Mouse (Mus musculus): ENCODE data around the gene Dnah14. TPM values are rescaled to one million over a fixed set of nuclear protein-coding genes. Genes with fewer than 3 reads are reported as not detected.
A peak's percentile ranks its signal among the peaks of the same experiment; 100 is the strongest.
"Not testable (repeated sequence)": the region's sequence is repeated elsewhere in the genome, so short reads cannot be mapped to it uniquely, and the experiment has no call there.

The Dnah14 gene
- polyA plus RNA-seq, 2 experiments from 2014 or later = 3.2 to 4.8 TPM

- no peak for ATAC-seq
Observed at GRCm38 (mm10) chr1:181611118-181611517, 34.8 kb downstream of the Dnah14 start.

DNA sequence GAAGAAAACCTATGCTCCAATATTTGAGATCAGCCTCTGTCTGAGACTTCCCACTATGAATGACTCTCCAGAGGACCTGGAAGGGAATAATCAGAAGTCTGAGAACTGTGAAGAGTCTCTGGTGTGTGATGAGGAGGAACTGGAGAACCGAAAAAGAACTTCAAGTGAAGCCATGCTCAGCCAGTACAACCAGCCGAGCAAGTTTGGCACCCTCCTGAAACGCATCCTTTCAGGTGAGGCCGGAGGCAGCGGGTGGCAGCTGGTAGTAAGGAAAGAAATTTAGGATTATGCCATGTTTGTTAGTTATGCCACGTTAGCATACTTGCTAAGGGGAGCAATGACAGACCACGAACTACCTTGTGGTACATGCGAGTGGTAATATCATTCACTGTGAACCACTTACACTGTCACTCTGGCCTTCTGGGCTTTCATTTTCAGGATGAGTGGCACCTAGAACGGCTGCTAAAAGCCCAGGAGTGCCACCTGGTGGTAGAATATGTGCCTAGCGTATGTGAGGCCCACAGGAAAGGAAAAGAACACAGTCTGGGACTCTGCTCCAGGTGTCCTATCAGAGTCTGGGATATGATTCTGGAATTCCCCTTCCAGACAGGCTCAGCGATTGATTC lies 39.6 kb downstream of the Dnah14 start:
- ATAC-seq = peak; percentile 84

- ATAC-seq = no peak
Observed at GRCm38 (mm10) chr1:181617332-181617731, 41.0 kb downstream of the Dnah14 start.

GRCm38 (mm10) chr1:181623149-181623680 lies 46.9 kb downstream of the Dnah14 start:
- no peak for ATAC-seq

- no peak for ATAC-seq
Observed at GRCm38 (mm10) chr1:181624876-181625275, 48.5 kb downstream of the Dnah14 start.

DNA sequence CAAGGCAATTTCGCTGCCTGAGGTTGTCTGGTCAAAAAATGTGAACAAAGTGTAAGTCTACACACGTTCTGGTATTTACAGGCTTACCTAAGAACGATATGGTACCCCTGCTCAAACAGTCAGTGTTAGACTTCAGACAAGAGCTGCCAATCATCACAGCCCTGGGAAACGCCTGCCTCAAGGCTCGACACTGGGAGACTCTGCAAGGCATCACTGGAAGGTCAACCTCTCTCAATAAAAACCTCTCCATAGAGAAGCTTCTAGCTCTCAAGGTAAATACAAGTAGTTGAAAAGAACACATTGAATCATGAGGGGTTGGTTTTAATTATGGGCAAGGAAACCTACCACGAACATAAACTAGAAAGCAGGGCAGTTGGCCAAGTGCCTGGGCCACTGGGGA lies 51.9 kb downstream of the Dnah14 start:
- ATAC-seq = no peak

DNA sequence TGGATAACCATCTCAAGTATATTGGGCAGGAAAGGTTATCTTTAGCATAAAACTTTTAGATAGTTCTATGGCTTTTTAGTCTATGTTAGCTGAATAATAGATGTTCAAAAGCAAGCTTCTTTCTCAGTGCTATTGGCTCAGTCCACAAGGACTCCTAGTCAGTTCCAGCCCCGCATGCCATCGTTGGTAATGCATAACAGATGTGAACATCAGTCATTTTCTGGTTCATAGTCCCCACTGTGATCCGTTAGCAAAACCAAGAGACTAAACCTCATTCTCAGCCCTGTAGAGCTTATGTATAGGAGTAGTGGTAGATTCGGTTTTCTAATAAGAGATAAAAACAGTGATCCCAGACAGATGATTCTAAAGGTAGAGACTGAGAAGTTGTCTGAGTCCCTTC lies 55.0 kb downstream of the Dnah14 start:
- no peak for ATAC-seq

DNA sequence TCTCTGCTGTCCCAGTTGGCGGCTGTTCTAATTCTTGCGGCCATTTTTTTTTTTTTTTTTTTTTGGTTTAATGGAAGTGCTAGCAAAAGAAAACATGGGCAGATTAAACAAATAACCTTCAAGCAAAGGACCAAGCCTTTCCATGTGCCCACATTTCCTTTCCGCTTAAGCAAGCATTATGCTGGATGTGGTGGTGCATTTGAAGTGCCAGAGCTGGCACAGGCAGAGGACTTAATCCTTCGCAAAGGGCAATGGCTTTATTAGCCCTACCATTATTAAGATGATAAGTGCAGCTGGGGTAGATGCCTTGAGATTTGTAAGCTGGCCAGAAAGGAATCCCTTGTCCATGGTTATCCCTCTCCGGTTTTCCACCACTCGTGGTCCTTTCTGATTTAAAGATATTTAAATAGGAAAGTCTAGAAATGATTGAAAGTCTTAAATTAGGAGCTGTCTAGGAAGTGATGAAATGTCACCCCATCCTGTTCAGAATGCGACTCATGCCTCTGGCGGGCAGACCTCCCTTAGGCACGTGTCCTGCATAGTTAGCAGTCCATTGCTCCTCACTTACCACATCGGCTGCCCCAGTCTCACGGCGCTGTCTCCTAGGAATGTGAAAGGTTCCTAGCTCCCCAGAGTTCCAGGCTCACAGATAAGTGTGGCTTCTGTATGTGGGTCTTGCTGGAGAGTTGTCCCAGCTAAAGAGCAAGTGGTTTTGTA lies 61.8 kb downstream of the Dnah14 start:
- no peak for ATAC-seq

GRCm38 (mm10) chr1:181640383-181640782 lies 64.0 kb downstream of the Dnah14 start:
- ATAC-seq = no peak

DNA sequence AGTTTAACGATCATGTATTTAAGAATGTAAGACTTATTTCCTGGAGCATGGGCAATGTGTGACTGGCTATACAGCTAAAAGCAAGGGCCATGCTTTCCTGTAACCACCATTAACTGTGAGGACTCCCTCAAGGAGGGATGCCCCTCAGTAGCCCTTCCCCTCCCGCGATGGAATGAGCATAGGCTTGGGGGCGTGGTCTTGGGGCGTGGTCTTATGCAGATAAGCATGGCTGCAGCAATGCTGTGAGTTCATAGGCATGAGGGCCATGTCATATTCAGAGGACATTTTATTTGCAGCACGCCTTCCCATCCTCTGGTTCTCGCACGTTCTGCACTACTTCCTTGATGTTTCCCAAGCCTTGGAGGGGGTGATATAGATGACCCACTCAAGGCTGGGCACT lies 71.1 kb downstream of the Dnah14 start:
- ATAC-seq = no peak

DNA sequence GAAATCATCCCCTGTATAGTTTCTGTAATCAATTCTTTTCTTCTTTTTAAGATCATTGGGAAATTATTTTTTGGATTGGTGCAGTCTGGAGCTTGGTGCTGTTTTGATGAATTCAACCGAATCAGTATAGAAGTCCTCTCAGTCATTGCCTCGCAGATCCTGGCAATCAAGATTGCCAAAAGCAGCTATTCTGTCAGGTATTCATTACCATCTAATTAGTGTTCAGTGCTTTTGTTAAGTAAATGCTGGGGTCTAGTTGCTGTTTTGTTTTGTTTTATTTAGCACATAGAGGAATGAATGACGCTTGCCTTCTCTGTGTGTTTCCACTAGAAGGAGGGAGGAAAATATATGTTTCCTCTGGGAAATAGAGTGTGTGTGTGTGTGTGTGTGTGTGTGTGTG lies 77.1 kb downstream of the Dnah14 start:
- ATAC-seq = no peak

GRCm38 (mm10) chr1:181656421-181656820 lies 80.1 kb downstream of the Dnah14 start:
- ATAC-seq = no peak

- no peak for ATAC-seq
Observed at GRCm38 (mm10) chr1:181666801-181667200, 90.4 kb downstream of the Dnah14 start.

DNA sequence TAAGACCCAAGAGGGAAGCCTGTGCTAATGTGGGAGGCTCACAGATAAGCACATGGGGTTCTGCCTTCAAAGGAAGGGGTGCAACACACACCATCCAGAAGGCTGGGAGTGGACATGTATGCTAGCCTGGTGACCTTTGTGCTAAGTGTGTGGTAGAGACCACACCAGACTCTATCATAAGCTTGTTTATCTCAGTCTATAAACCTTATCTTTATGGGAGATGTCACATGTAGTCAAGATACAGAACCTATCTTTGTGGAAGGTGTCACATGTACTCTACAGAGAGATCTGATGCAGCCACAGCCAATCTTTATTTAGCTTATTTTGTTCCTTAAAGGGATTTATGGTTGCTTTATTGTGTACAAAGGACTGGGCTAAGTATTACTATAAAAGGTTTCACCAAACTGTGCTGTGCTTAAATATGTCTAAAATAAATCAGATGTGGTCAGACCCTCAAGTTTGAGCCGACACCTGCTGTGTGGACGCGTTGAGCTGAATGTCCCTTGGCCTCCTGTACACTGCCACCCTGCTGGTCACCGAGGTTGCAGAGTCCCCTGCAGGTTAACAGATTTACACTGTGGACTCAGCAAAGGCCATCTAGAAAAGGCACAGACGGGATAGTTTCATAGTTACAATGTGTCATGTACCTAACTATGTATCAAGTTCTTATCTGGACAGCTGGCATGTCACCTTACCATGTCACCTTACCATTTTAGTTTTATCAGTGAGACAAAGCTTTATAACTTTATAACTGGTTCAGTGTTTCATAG lies 118.6 kb downstream of the Dnah14 start:
- no peak for ATAC-seq

DNA sequence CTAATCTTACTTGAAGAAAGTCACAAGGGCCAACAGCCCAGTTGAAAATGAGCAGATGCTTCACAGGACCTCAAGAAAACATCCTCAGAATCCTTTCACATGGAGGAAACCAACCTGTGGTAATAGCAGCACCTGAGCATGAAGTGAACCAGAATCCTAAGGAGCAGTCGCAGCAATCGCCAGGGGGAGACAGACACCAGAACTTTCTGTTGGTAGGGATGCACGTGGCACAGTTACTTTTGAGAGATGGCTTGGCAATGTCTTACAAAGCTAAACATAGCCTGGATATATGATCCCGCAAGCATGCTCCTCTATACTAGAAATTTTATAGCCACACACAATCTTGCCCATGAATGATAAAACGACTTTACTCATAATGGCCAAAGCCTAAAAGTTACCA lies 152.3 kb downstream of the Dnah14 start:
- no peak for ATAC-seq

GRCm38 (mm10) chr1:181733517-181733916 lies 157.2 kb downstream of the Dnah14 start:
- ATAC-seq = no peak

GRCm38 (mm10) chr1:181740259-181740658 lies 163.9 kb downstream of the Dnah14 start:
- ATAC-seq = no peak

GRCm38 (mm10) chr1:181742251-181742885 lies 166.0 kb downstream of the Dnah14 start:
- no peak for ATAC-seq

DNA sequence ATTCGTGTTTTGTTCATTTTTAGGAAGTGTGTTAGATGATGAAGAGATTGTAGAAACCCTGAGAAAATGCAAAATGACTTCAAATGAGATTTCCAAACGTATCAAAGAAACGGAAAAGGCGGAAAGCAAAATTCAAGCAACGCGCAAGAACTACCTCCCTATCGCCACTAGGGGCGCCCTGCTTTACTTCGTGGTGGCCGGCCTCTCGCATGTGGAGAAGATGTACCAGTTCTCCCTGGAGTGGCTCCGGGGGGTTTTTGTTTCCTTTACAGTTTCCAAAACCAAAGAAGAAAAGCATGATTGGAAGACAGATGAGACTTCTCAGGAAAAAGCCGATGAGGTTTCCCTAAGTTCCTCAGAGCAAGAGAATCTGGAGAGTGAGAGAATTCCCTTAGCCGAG lies 193.0 kb downstream of the Dnah14 start:
- no peak for ATAC-seq

GRCm38 (mm10) chr1:181771871-181772270 lies 195.5 kb downstream of the Dnah14 start:
- no peak for ATAC-seq

DNA sequence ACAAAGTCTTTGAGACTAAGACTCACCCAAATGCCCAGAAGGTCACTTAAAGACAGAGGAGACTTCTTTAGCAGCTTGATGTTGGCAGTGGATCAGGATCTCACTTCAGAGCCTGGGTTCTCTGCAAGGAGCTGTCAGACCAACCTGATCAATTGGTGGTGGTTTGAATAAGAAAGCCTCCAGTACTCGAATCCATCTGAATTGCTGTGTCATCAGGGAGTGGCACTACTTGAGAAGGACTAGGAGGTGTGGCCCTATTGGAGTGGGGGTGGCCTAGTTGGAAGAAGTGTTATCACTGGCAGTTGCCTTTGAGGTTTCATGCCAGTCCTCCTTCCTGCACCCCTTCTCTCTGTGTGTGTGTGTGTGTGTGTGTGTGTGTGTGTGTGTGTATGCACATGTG lies 200.2 kb downstream of the Dnah14 start:
- ATAC-seq = no peak

DNA sequence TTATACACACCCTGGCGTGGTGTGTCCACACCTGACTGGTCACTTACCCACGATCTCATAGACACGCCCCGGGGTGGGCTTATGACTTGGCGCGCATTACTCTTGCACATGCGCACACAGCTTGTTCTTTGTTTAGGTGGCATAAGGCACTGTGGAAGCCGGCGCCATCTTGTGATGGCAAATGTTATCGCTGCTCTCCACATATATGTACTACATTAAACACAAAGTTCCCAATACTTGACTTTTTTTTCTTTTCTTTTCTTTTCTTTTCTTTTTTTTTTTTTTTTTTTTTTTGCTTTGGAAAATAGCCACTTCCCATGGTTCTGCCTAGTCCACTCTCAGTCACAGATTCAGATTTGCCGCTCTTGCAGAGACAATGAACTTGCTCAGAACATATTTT lies 206.2 kb downstream of the Dnah14 start:
- not testable (repeated sequence) for ATAC-seq

DNA sequence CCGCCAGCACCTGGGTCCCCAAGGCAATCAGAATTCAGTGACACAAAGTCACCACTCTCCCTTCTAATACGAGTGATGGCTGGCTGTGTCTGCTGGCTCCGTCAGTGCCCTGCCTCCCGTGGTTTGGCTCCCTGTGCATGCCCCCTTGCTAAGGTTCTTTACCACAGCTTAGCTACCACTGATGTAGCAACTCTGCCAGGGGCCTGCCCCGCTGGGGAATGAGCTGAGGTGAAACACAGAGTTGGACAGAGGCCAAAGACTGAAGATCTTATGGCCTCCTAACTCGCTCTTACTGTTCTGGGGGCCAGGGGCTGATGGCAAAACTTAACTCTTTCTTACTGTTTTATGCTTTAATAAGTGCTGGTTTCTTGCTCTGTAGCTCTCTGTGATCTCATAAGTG lies 213.6 kb downstream of the Dnah14 start:
- no peak for ATAC-seq
